Mouse (Mus musculus) erythroblast, embryonic 14.5 days (primary cell): ENCODE results near the gene C3.

ENCODE experiments used
- GATA1 ChIP-seq: IDR thresholded peaks from 2 replicates; pipeline ENCODE4 v1.6.1; 2012; ENCODE audit warnings: low read length, inconsistent platforms, mixed read lengths
- TAL1 ChIP-seq: IDR thresholded peaks from 3 replicates; pipeline ENCODE4 v1.6.1; 2012; ENCODE audit warnings: low read length, inconsistent platforms, mixed read lengths

- TF ChIP-seq GATA1 (no peak), TAL1 (no peak)
Measured at GRCm38 (mm10) chr17:57219884-57220207, 8.1 kb downstream of the C3 start.
